Mouse (Mus musculus): Measurements from ENCODE around the gene Obp1a.

Gene Obp1a

GRCm38 (mm10) chrX:78091274-78091673 lies at the start of gene Obp1a:
TSS of gene Obp1a (minus strand) at chrX:78091374.
- DNase-seq (ENCODE audit: low read depth in 2 of 2, low spot score in 2 of 2), result no peak

GRCm38 (mm10) chrX:78125167-78125566 lies 34.0 kb upstream of the Obp1a start, which contains the start of gene Gm5938:
TSS of gene Gm5938 (plus strand) at chrX:78125467.
- no peak for DNase-seq (ENCODE audit: low read depth in 2 of 2, low spot score in 2 of 2)
